ENCODE assay signal across 8 mouse cellular contexts in the genomic region with DNA sequence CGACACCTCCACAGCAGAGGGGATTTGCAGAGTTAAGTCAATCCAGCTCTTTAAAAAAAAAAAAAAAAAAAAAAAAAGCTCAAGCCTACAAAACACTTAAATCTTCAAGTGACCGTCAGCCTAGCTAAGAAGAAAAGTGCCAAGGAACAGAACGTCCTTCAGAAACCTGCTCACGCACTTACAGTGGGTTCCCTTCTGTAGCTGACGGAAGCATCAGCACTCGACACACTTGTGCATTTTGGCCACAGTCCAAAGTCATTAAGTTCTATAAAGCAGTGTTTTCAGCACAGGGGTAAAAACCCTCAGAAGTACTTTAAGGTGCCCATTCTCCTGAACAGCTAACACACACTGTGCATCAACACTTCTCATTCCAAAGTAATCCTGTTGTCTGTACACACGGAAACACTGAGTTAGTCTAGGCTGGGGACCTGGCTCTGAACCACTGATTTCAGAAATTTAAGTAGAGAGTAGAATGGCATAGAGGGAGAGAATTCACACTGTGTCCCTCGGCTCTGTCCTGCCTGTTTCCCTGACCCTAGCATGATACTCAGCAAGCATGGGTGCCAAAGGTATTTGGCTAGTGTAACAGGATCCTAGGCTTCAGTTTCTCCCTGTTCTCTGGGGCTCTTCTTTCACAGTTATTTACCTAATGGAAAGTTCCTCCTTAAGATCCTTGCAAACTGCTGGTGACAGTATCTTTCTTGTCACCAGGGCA.
DNase-seq lines count a peak whose midpoint lies in the region; ATAC-seq and TF ChIP-seq lines count a peak whose summit lies in the region.

No protein-coding gene starts in this region.

- no peak overlapping the region for H3K4me2 ChIP-seq in limb, embryonic 14.5 days (replicated peaks; ENCODE audit: low read depth, low read length, severe bottlenecking)
- H3K4me2 ChIP-seq in stomach, embryonic 16.5 days (ENCODE audit: low read depth, low read length), result no peak overlapping the region

- WGBS in limb, embryonic 14.5 days, result 19% methylated on average over 8 of the region's 8 CpGs
- WGBS in stomach, embryonic 16.5 days, result 23% methylated on average over 8 of the region's 8 CpGs

- DNase-seq in gastrocnemius, adult 2 months, result peak; percentile 63
- DNase-seq in gastrocnemius, postnatal 10 days, result no peak
- DNase-seq in urinary bladder, postnatal 14 days (ENCODE audit: low spot score), result peak; percentile 25
- no peak for DNase-seq in urinary bladder, postnatal 36 days (ENCODE audit: low spot score in 2 of 2)
- no peak for DNase-seq in limb, embryonic 14.5 days (ENCODE audit: low spot score)
- no peak for DNase-seq in ovary, postnatal 14 days (ENCODE audit: low spot score)
- no peak for DNase-seq in spleen, postnatal 10 days (ENCODE audit: low spot score in 2 of 2)

- TF ChIP-seq CTCF in gastrocnemius, adult 2 months (IDR thresholded peaks at IDR 0.05), result no peak

- H3K9me3 ChIP-seq in limb, embryonic 14.5 days (ENCODE audit: control insufficient read depth, low read length), result no peaks in the 10 kb centered on the region
- H3K9me3 ChIP-seq in stomach, embryonic 16.5 days (replicated peaks; ENCODE audit: control insufficient read depth, low read length), result no peaks in the 10 kb centered on the region

- H3K27ac ChIP-seq in gastrocnemius, adult 2 months, result peak overlapping the region; percentile 88
- 0 out of 2 replicates have a peak overlapping the region, but pooled peaks have one; percentile 43 for H3K27ac ChIP-seq in limb, embryonic 14.5 days (replicated peaks; ENCODE audit: low read depth, low read length)
- H3K27ac ChIP-seq in stomach, embryonic 16.5 days (ENCODE audit: low read length), result peak overlapping the region; percentile 28

- intact Hi-C loops in gastrocnemius, adult 2 months (cut with DNase I), result loop anchor here (1.0 kb wide), 1 partner anchor 133 kb away; a partner anchor contains a TSS

- no peak for TF ChIP-seq POLR2A in limb, embryonic 14.5 days (IDR thresholded peaks at IDR 0.05; ENCODE audit: borderline replicate concordance, extremely low read depth, insufficient read depth, insufficient read length)

- peak overlapping the region; percentile 25 for H3K4me3 ChIP-seq in gastrocnemius, adult 2 months
- no peak overlapping the region for H3K4me3 ChIP-seq in limb, embryonic 14.5 days (replicated peaks; ENCODE audit: low read length)
- H3K4me3 ChIP-seq in stomach, embryonic 16.5 days (replicated peaks; ENCODE audit: low read length), result no peak overlapping the region

- H3K9ac ChIP-seq in limb, embryonic 14.5 days (ENCODE audit: low read depth, low read length, severe bottlenecking), result 0 out of 2 replicates have a peak overlapping the region, but pooled peaks have one; percentile 1
- peak overlapping the region; percentile 43 for H3K9ac ChIP-seq in stomach, embryonic 16.5 days (ENCODE audit: low read length)

- H3K27me3 ChIP-seq in limb, embryonic 14.5 days (ENCODE audit: control insufficient read depth, insufficient read depth, low read length), result no peaks in the 10 kb centered on the region
- H3K27me3 ChIP-seq in stomach, embryonic 16.5 days (ENCODE audit: control insufficient read depth, insufficient read depth, low read length), result no peaks in the 10 kb centered on the region

- no peak for ATAC-seq in limb, embryonic 14.5 days (ENCODE audit: low FRiP score, low read depth)
- no peak for ATAC-seq in stomach, embryonic 16.5 days (ENCODE audit: insufficient read depth, low FRiP score)

- peaks cover 23% of the 10 kb centered on the region for H3K4me1 ChIP-seq in limb, embryonic 14.5 days (ENCODE audit: control insufficient read depth, insufficient read depth, low read length)
- peaks cover 34% of the 10 kb centered on the region for H3K4me1 ChIP-seq in stomach, embryonic 16.5 days (ENCODE audit: control insufficient read depth, insufficient read depth, low read length)

- H3K36me3 ChIP-seq in limb, embryonic 14.5 days (ENCODE audit: control insufficient read depth, insufficient read depth, low read length), result peaks cover 7% of the 10 kb centered on the region; the same call in 1 of the 2 replicates
- no peaks in the 10 kb centered on the region for H3K36me3 ChIP-seq in stomach, embryonic 16.5 days (ENCODE audit: control insufficient read depth, insufficient read depth, low read length)

Comparison
In these comparisons a context has a peak if more than half of its experiments do, and no peak if none do; other contexts are left out.
1. DNase-seq: peak in gastrocnemius, adult 2 months (single experiment) and urinary bladder, postnatal 14 days (single experiment); none in gastrocnemius, postnatal 10 days (single experiment), urinary bladder, postnatal 36 days (0 of 2), limb, embryonic 14.5 days (single experiment), ovary, postnatal 14 days (single experiment) and spleen, postnatal 10 days (0 of 2).
2. H3K27ac ChIP-seq: peak in every context shown above with its lines; median percentile 88 in gastrocnemius, adult 2 months; 43 in limb, embryonic 14.5 days; 28 in stomach, embryonic 16.5 days.